Mouse (Mus musculus): Measurements from ENCODE around the gene Fyttd1. TPM values are rescaled to one million over a fixed set of nuclear protein-coding genes. Genes with fewer than 3 reads are reported as not detected.
"Not testable (repeated sequence)": the region's sequence is repeated elsewhere in the genome, so short reads cannot be mapped to it uniquely, and the experiment has no call there.

Gene Fyttd1
- polyA plus RNA-seq, 1 experiment = 16.8 TPM

GRCm38 (mm10) chr16:32906186-32906585 is 28.9 kb downstream of the Fyttd1 start:
- Histone ChIP-seq H3K79me3 (ENCODE audit: low read depth) (no peaks in the 10 kb centered on the region), H3K36me3 (ENCODE audit: control insufficient read depth, insufficient read depth) (peaks cover 59% of the 10 kb centered on the region), H3ac (ENCODE audit: control insufficient read depth, insufficient read length, low read depth) (no peak overlapping the region)

GRCm38 (mm10) chr16:32906727-32907126 is 29.4 kb downstream of the Fyttd1 start:
- Histone ChIP-seq H3K27me3 (ENCODE audit: control insufficient read depth, insufficient read depth, insufficient read length) (no peaks in the 10 kb centered on the region), H3K36me3 (ENCODE audit: control insufficient read depth, insufficient read depth) (peaks cover 55% of the 10 kb centered on the region), H3K79me3 (ENCODE audit: low read depth) (no peaks in the 10 kb centered on the region), H3K4me3 (ENCODE audit: insufficient read depth, poor library complexity, severe bottlenecking) (no peak overlapping the region), H3ac (ENCODE audit: control insufficient read depth, insufficient read length, low read depth) (no peak overlapping the region), H3K79me2 (ENCODE audit: control insufficient read depth, insufficient read depth) (no peaks in the 10 kb centered on the region)
- TF ChIP-seq MYOD1 (IDR thresholded peaks at IDR 0.05; ENCODE audit: control insufficient read depth, insufficient read length, low read depth) = no peak
- TF ChIP-seq CTCF (IDR thresholded peaks at IDR 0.05; ENCODE audit: control insufficient read depth, insufficient read depth, insufficient read length) = no peak
- TF ChIP-seq USF1 (IDR thresholded peaks at IDR 0.05; ENCODE audit: low read depth) = peak; percentile 52

More at GRCm38 (mm10) chr16:32906186-32906585, 28.9 kb downstream of the Fyttd1 start:
- no peak for TF ChIP-seq CEBPB (IDR thresholded peaks at IDR 0.05; ENCODE audit: low read depth)
- TF ChIP-seq MYOD1 (IDR thresholded peaks at IDR 0.05; ENCODE audit: control insufficient read depth, insufficient read length, low read depth) = no peak
- TF ChIP-seq CTCF (IDR thresholded peaks at IDR 0.05; ENCODE audit: control insufficient read depth, insufficient read depth, insufficient read length) = no peak
- Histone ChIP-seq H3K27me3 (ENCODE audit: control insufficient read depth, insufficient read depth, insufficient read length) (no peaks in the 10 kb centered on the region), H3K79me2 (ENCODE audit: control insufficient read depth, insufficient read depth) (no peaks in the 10 kb centered on the region), H3K4me3 (ENCODE audit: insufficient read depth, poor library complexity, severe bottlenecking) (no peak overlapping the region)

- H3ac ChIP-seq (ENCODE audit: control insufficient read depth, insufficient read length, low read depth) = no peak overlapping the region
- H3K27me3 ChIP-seq (ENCODE audit: control insufficient read depth, insufficient read depth, insufficient read length) = no peaks in the 10 kb centered on the region
- H3K4me3 ChIP-seq (ENCODE audit: insufficient read depth, poor library complexity, severe bottlenecking) = no peak overlapping the region
- TF ChIP-seq MYOD1 (IDR thresholded peaks at IDR 0.05; ENCODE audit: control insufficient read depth, insufficient read length, low read depth) (no peak), MYOG (IDR thresholded peaks at IDR 0.05; ENCODE audit: control insufficient read depth, extremely low read depth, insufficient read length) (no peak), CEBPB (IDR thresholded peaks at IDR 0.05; ENCODE audit: low read depth) (no peak)
- H3K79me2 ChIP-seq (ENCODE audit: control insufficient read depth, insufficient read depth) = peaks cover 42% of the 10 kb centered on the region
- peaks cover 5% of the 10 kb centered on the region for H3K36me3 ChIP-seq (ENCODE audit: control insufficient read depth, insufficient read depth)
- H3K79me3 ChIP-seq (ENCODE audit: low read depth) = peaks cover 38% of the 10 kb centered on the region
Measured at GRCm38 (mm10) chr16:32913212-32913611, 35.9 kb downstream of the Fyttd1 start.

GRCm38 (mm10) chr16:32913937-32914881 is 36.9 kb downstream of the Fyttd1 start, which contains the start of gene Lrch3:
TSS of gene Lrch3 (plus strand) at chr16:32914100.
- H3K79me2 ChIP-seq (ENCODE audit: control insufficient read depth, insufficient read depth) = peaks cover 52% of the 10 kb centered on the region
- peaks cover 47% of the 10 kb centered on the region for H3K79me3 ChIP-seq (ENCODE audit: low read depth)
- H3ac ChIP-seq (ENCODE audit: control insufficient read depth, insufficient read length, low read depth) = peak within 1 kb of the TSS; percentile 88
- no peaks in the 10 kb centered on the region for H3K27me3 ChIP-seq (ENCODE audit: control insufficient read depth, insufficient read depth, insufficient read length)
- peak within 1 kb of the TSS; percentile 80 for H3K4me3 ChIP-seq (ENCODE audit: insufficient read depth, poor library complexity, severe bottlenecking)
- H3K36me3 ChIP-seq (ENCODE audit: control insufficient read depth, insufficient read depth) = peaks cover 3% of the 10 kb centered on the region
- TF ChIP-seq MYOG (IDR thresholded peaks at IDR 0.05; ENCODE audit: control insufficient read depth, extremely low read depth, insufficient read length) = no peak
- TF ChIP-seq CTCF (IDR thresholded peaks at IDR 0.05; ENCODE audit: control insufficient read depth, insufficient read depth, insufficient read length) = no peak
- no peak for TF ChIP-seq MYOD1 (IDR thresholded peaks at IDR 0.05; ENCODE audit: control insufficient read depth, insufficient read length, low read depth)
- TF ChIP-seq USF1 (IDR thresholded peaks at IDR 0.05; ENCODE audit: low read depth) = no peak
- no peak for TF ChIP-seq MAX (IDR thresholded peaks at IDR 0.05)
- TF ChIP-seq CEBPB (IDR thresholded peaks at IDR 0.05; ENCODE audit: low read depth) = no peak
- no peak for TF ChIP-seq FOSL1 (IDR thresholded peaks at IDR 0.05; ENCODE audit: insufficient read depth, low read length, poor library complexity, severe bottlenecking)

GRCm38 (mm10) chr16:32915292-32916068 is 38.2 kb downstream of the Fyttd1 start:
- H3K36me3 ChIP-seq (ENCODE audit: control insufficient read depth, insufficient read depth) = peaks cover 6% of the 10 kb centered on the region
- no peaks in the 10 kb centered on the region for H3K27me3 ChIP-seq (ENCODE audit: control insufficient read depth, insufficient read depth, insufficient read length)
- no peak overlapping the region for H3ac ChIP-seq (ENCODE audit: control insufficient read depth, insufficient read length, low read depth)
- peaks cover 64% of the 10 kb centered on the region for H3K79me2 ChIP-seq (ENCODE audit: control insufficient read depth, insufficient read depth)
- peak overlapping the region; percentile 80 for H3K4me3 ChIP-seq (ENCODE audit: insufficient read depth, poor library complexity, severe bottlenecking)
- H3K79me3 ChIP-seq (ENCODE audit: low read depth) = peaks cover 55% of the 10 kb centered on the region
- TF ChIP-seq CTCF (IDR thresholded peaks at IDR 0.05; ENCODE audit: control insufficient read depth, insufficient read depth, insufficient read length) = no peak
- TF ChIP-seq USF1 (IDR thresholded peaks at IDR 0.05; ENCODE audit: low read depth) = no peak
- TF ChIP-seq FOSL1 (IDR thresholded peaks at IDR 0.05; ENCODE audit: insufficient read depth, low read length, poor library complexity, severe bottlenecking) = no peak
- no peak for TF ChIP-seq MAX (IDR thresholded peaks at IDR 0.05)
- TF ChIP-seq CEBPB (IDR thresholded peaks at IDR 0.05; ENCODE audit: low read depth) = no peak
- no peak for TF ChIP-seq MYOG (IDR thresholded peaks at IDR 0.05; ENCODE audit: control insufficient read depth, extremely low read depth, insufficient read length)
- TF ChIP-seq MYOD1 (IDR thresholded peaks at IDR 0.05; ENCODE audit: control insufficient read depth, insufficient read length, low read depth) = no peak

- H3K79me2 ChIP-seq (ENCODE audit: control insufficient read depth, insufficient read depth) = peaks cover 62% of the 10 kb centered on the region
- peaks cover 19% of the 10 kb centered on the region for H3K36me3 ChIP-seq (ENCODE audit: control insufficient read depth, insufficient read depth)
- not testable (repeated sequence) for H3K4me3 ChIP-seq (ENCODE audit: insufficient read depth, poor library complexity, severe bottlenecking); H3ac ChIP-seq (ENCODE audit: control insufficient read depth, insufficient read length, low read depth); H3K27me3 ChIP-seq (ENCODE audit: control insufficient read depth, insufficient read depth, insufficient read length)
- peaks cover 30% of the 10 kb centered on the region for H3K79me3 ChIP-seq (ENCODE audit: low read depth)
Measured at GRCm38 (mm10) chr16:32926629-32927028, 49.3 kb downstream of the Fyttd1 start.

All from C2C12 (cell line).